Mouse (Mus musculus) limb, embryonic 14.5 days (tissue): Measurements from ENCODE around the gene Sytl2. TPM values are rescaled to one million over a fixed set of nuclear protein-coding genes. Genes with fewer than 3 reads are reported as not detected.

Source experiments
- ATAC-seq: fragments of 200-750 bp; cut with Nextera tagmentation; 2 replicates; pipeline ENCODE4 v1.8.0; 2017; ENCODE audit warnings: low read depth, moderate number of reproducible peaks, moderate TSS enrichment; ENCODE audit not compliant: low FRiP score
- DNase-seq: peaks from one replicate; pipeline ENCODE4 v3.0.0-alpha.2; 2015; ENCODE audit warnings: low spot score
- H3K27ac ChIP-seq: fragments of 300-500 bp; sonication (generic); replicated peaks from 2 replicates; pipeline ENCODE4 v1.5.1; 2014; ENCODE audit warnings: low read depth, mild to moderate bottlenecking, low read length, moderate library complexity, mixed read lengths
- H3K27me3 ChIP-seq: fragments of 300-500 bp; sonication (generic); 2 replicates; pipeline ENCODE4 v1.6.1; 2014; ENCODE audit warnings: low read length, mixed read lengths; ENCODE audit not compliant: control insufficient read depth, insufficient read depth
- H3K36me3 ChIP-seq: fragments of 300-500 bp; sonication (generic); 2 replicates; pipeline ENCODE4 v1.6.1; 2014; ENCODE audit warnings: mild to moderate bottlenecking, low read length, moderate library complexity, mixed read lengths; ENCODE audit not compliant: control insufficient read depth, insufficient read depth
- H3K4me1 ChIP-seq: fragments of 300-500 bp; sonication (generic); 2 replicates; pipeline ENCODE4 v1.6.1; 2014; ENCODE audit warnings: antibody characterized with exemption, low read length, mixed read lengths; ENCODE audit not compliant: control insufficient read depth, insufficient read depth
- H3K4me2 ChIP-seq: fragments of 300-500 bp; sonication (generic); replicated peaks from 2 replicates; pipeline ENCODE4 v1.6.1; 2014; ENCODE audit warnings: low read depth, mild to moderate bottlenecking, low read length, moderate library complexity; ENCODE audit not compliant: severe bottlenecking
- H3K4me3 ChIP-seq: fragments of 300-500 bp; sonication (generic); replicated peaks from 2 replicates; pipeline ENCODE4 v1.5.1; 2014; ENCODE audit warnings: low read length
- H3K9ac ChIP-seq: fragments of 300-500 bp; sonication (generic); 2 replicates; pipeline ENCODE4 v1.6.1; 2014; ENCODE audit warnings: mild to moderate bottlenecking, low read depth, low read length, moderate library complexity; ENCODE audit not compliant: severe bottlenecking
- H3K9me3 ChIP-seq: fragments of 300-500 bp; sonication (generic); 2 replicates; pipeline ENCODE4 v1.6.1; 2016; ENCODE audit warnings: low read length; ENCODE audit not compliant: control insufficient read depth
- POLR2A ChIP-seq: fragments of 200-500 bp; IDR thresholded peaks from 2 replicates; pipeline ENCODE4 v1.8.0; 2012; ENCODE audit warnings: inconsistent platforms, mild to moderate bottlenecking, moderate library complexity, borderline replicate concordance; ENCODE audit not compliant: insufficient read depth, insufficient read length; ENCODE audit errors: extremely low read depth
- WGBS: fragments of 180-500 bp; shearing (Covaris S2); extraction: QIAGEN DNeasy Blood & Tissue Kit; methylation state at CpG from one replicate; pipeline ENCODE4 v1.1.7; 2014; 5-methylcytosine and 5-hydroxymethylcytosine counted together
- polyA plus RNA-seq, 2 experiments: library from polyadenylated mRNA; depleted of rRNA in 1 of 2; stranded (reverse) in 1 of 2; unstranded in 1 of 2; fragments of >200 nt; fragmentation: Nextera tagmentation in 1 of 2; extraction: Ambion mirVana in 1 of 2; gene quantifications; 2 replicates each; pipeline versions ENCODE4 v1.2.1 to v1.2.3; 2012 to 2014

Sytl2 gene
- polyA plus RNA-seq, 2 experiments: 21.9 to 25.7 TPM

GRCm38 (mm10) chr7:90341212-90341957, 39.3 kb downstream of the Sytl2 start:
- ATAC-seq (peak; percentile 83), DNase-seq (peak; percentile 18)
- no peak overlapping the region for H3K4me3 ChIP-seq

GRCm38 (mm10) chr7:90344903-90345302, 42.9 kb downstream of the Sytl2 start:
- ATAC-seq (no peak), DNase-seq (no peak)
- H3K4me1 ChIP-seq: peaks cover 6% of the 10 kb centered on the region; the same call in 1 of the 2 replicates
- H3K36me3 ChIP-seq: no peaks in the 10 kb centered on the region
- no peaks in the 10 kb centered on the region for H3K9me3 ChIP-seq
- no peak overlapping the region for H3K27ac ChIP-seq
- H3K9ac ChIP-seq: no peak overlapping the region
- 78% methylated on average over 3 of the region's 3 CpGs for WGBS
- H3K4me2 ChIP-seq: no peak overlapping the region
- H3K27me3 ChIP-seq: no peaks in the 10 kb centered on the region
- no peak overlapping the region for H3K4me3 ChIP-seq
- no peak for TF ChIP-seq POLR2A

More at GRCm38 (mm10) chr7:90341212-90341957, 39.3 kb downstream of the Sytl2 start:
- Histone ChIP-seq H3K27me3 (no peaks in the 10 kb centered on the region), H3K4me1 (peaks cover 6% of the 10 kb centered on the region; the same call in 1 of the 2 replicates), H3K4me2 (no peak overlapping the region), H3K36me3 (no peaks in the 10 kb centered on the region), H3K9me3 (no peaks in the 10 kb centered on the region), H3K9ac (no peak overlapping the region), H3K27ac (0 out of 2 replicates have a peak overlapping the region, but pooled peaks have one; percentile 5)
- 44% methylated on average over 12 of the region's 12 CpGs for WGBS
- TF ChIP-seq POLR2A: no peak

DNA sequence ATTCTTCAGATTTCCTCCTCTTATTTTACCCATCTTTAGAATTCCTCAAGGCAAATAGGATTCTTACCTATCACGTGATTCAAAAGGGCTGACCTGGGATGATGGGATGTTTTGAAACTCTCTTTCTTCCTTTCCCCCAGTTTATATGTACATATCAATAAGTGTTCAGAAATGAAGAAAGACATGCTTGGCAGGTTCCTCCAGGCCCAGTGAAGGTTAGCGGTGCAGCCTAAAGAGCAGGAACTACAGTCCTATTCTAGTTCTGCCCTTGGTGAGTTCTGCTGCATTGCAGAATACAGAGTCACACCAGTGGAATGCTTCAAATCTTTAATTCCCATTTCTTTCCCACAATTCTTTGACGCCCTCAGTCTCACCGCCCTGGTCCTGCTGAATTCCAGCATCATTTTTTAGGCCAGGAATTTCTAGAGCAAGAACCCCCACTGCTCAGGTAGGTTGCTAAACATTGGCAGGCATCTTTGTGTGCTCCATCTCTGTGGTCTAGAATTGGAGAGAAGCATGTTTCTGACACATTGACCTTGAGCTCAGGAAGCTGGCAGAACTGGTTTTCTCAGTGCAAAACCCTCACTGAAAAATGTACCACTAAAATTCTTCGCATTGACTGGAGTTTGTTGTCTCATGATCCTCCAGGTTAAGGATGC, 45.9 kb downstream of the Sytl2 start:
- 81% methylated on average over 5 of the region's 5 CpGs for WGBS
- Histone ChIP-seq H3K4me1 (no peaks in the 10 kb centered on the region), H3K27me3 (no peaks in the 10 kb centered on the region), H3K4me2 (no peak overlapping the region), H3K36me3 (no peaks in the 10 kb centered on the region), H3K4me3 (no peak overlapping the region), H3K9me3 (no peaks in the 10 kb centered on the region), H3K27ac (no peak overlapping the region), H3K9ac (no peak overlapping the region)
- ATAC-seq: no peak
- TF ChIP-seq POLR2A: no peak
- DNase-seq: no peak

GRCm38 (mm10) chr7:90349014-90349413, 47.0 kb downstream of the Sytl2 start:
- no peak overlapping the region for H3K9ac ChIP-seq
- no peak for ATAC-seq
- no peaks in the 10 kb centered on the region for H3K9me3 ChIP-seq
- no peak for TF ChIP-seq POLR2A
- H3K4me2 ChIP-seq: no peak overlapping the region
- H3K4me3 ChIP-seq: no peak overlapping the region
- H3K27me3 ChIP-seq: no peaks in the 10 kb centered on the region
- no peaks in the 10 kb centered on the region for H3K4me1 ChIP-seq
- WGBS: 54% methylated on average over 5 of the region's 5 CpGs
- DNase-seq: no peak
- no peaks in the 10 kb centered on the region for H3K36me3 ChIP-seq
- no peak overlapping the region for H3K27ac ChIP-seq

- no peak for TF ChIP-seq POLR2A
- Histone ChIP-seq H3K9ac (no peak overlapping the region), H3K27me3 (no peaks in the 10 kb centered on the region), H3K4me3 (no peak overlapping the region), H3K36me3 (no peaks in the 10 kb centered on the region), H3K4me2 (no peak overlapping the region), H3K27ac (no peak overlapping the region), H3K9me3 (no peaks in the 10 kb centered on the region), H3K4me1 (no peaks in the 10 kb centered on the region)
- DNase-seq (no peak), ATAC-seq (no peak)
- WGBS: 72% methylated on average over 3 of the region's 3 CpGs
Observed at GRCm38 (mm10) chr7:90352183-90352582, 50.1 kb downstream of the Sytl2 start.
